Mouse (Mus musculus): Measurements from ENCODE around the gene Calcb. TPM values are rescaled to one million over a fixed set of nuclear protein-coding genes. Genes with fewer than 3 reads are reported as not detected.

The Calcb gene
- polyA plus RNA-seq, 1 experiment from 2014 or later: not detected

DNA sequence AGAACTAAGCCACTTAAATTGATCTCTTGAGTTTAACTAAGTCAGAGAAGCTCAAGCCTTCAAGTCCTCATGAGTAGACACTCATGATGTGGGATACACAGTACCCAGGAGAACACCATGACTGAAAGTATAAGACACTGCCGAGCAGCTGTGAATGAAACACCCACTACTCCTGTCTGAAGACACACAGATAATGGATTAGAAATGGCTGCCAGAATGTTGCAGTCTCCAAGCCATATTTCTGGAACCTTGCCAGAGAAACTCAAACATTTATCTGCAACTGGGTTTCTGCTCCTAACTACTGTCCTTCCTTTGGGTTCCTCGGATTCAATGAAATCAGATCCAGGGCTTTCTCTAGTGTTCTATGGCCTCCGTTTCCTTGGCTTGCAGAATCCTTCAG, 48.1 kb downstream of the Calcb start:
- DNase-seq (ENCODE audit: low spot score): no peak
- Histone ChIP-seq H3K36me3 (no peaks in the 10 kb centered on the region), H3K4me3 (no peak overlapping the region), H3K9me3 (replicated peaks) (no peaks in the 10 kb centered on the region), H3K27ac (no peak overlapping the region), H3K4me1 (no peaks in the 10 kb centered on the region), H3K27me3 (ENCODE audit: low read depth, poor library complexity, severe bottlenecking) (no peaks in the 10 kb centered on the region)
- 89% methylated on average over 3 of the region's 3 CpGs for WGBS

DNA sequence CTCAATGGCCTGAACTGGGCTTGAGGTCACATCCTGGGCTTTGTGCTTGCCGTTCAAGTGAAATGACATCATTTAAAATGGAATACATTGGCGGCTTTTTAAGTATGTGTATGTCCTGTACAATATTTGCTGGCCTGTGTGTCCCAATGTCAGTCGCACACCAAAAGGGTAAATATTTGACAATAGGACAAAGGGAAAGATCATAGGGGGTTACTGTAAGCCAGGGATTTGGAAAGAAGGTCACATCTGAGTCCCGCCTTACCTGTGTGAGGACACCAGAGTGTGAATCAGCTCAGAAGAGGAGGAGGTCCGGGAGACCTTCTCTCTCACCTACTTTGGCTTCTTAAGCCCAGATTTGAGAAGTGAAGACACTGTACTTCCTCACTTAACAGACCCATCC, 50.1 kb downstream of the Calcb start:
- Histone ChIP-seq H3K9me3 (replicated peaks) (no peaks in the 10 kb centered on the region), H3K27ac (no peak overlapping the region), H3K27me3 (ENCODE audit: low read depth, poor library complexity, severe bottlenecking) (no peaks in the 10 kb centered on the region), H3K36me3 (no peaks in the 10 kb centered on the region), H3K4me3 (no peak overlapping the region), H3K4me1 (no peaks in the 10 kb centered on the region; the same call in 1 of the 2 replicates)
- no peak for DNase-seq (ENCODE audit: low spot score)
- WGBS: 90% methylated on average over 5 of the region's 5 CpGs

- WGBS: 89% methylated on average over 4 of the region's 4 CpGs
- Histone ChIP-seq H3K27me3 (ENCODE audit: low read depth, poor library complexity, severe bottlenecking) (no peaks in the 10 kb centered on the region), H3K36me3 (no peaks in the 10 kb centered on the region), H3K9me3 (replicated peaks) (no peaks in the 10 kb centered on the region), H3K27ac (no peak overlapping the region), H3K4me1 (peaks cover 5% of the 10 kb centered on the region), H3K4me3 (no peak overlapping the region)
- DNase-seq (ENCODE audit: low spot score): no peak
Measured at GRCm38 (mm10) chr7:114769041-114769440, 50.6 kb downstream of the Calcb start.

DNA sequence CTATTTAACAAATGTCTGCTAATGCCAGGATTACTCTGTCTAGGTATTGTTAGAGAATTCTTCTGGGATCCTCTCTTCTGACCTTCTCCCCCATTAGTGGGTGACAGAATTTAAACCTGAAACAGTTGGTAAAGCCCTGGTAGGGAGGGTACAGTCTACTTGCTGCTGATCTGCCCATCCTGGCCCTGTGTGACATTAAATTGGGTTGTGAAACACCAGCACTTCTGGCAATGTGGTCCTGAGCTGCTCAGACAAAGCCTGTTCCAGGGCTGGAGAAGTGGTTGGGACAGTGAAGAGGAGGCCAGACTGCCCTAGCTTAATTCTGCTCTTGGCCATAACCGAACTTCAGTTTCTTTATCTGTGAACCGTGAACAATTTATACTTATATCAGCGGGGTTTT, 52.1 kb downstream of the Calcb start:
- 96% methylated on average over 3 of the region's 3 CpGs for whole genome bisulfite sequencing
- no peaks in the 10 kb centered on the region for H3K9me3 ChIP-seq (replicated peaks)
- no peaks in the 10 kb centered on the region for H3K27me3 ChIP-seq (ENCODE audit: low read depth, poor library complexity, severe bottlenecking)
- DNase-seq (ENCODE audit: low spot score): no peak
- no peaks in the 10 kb centered on the region for H3K36me3 ChIP-seq
- no peak overlapping the region for H3K27ac ChIP-seq
- H3K4me3 ChIP-seq: no peak overlapping the region
- peaks cover 8% of the 10 kb centered on the region for H3K4me1 ChIP-seq

GRCm38 (mm10) chr7:114771801-114772200, 53.4 kb downstream of the Calcb start:
- Histone ChIP-seq H3K9me3 (replicated peaks) (no peaks in the 10 kb centered on the region), H3K4me3 (no peak overlapping the region), H3K27ac (no peak overlapping the region), H3K36me3 (no peaks in the 10 kb centered on the region), H3K27me3 (ENCODE audit: low read depth, poor library complexity, severe bottlenecking) (no peaks in the 10 kb centered on the region), H3K4me1 (peaks cover 8% of the 10 kb centered on the region)
- no peak for DNase-seq (ENCODE audit: low spot score)
- 80% methylated on average over 7 of the region's 7 CpGs for WGBS

Other genes with a start within 250 kb of the Calcb start
- gene Cyp2r1, start 155.7 kb upstream of the Calcb start, polyA plus RNA-seq (2016; fragmentation: Nextera tagmentation; extraction: Ambion mirVana): 0.72 and 0.99 TPM in 2 replicates
- 1.0 TPM in 1 of 2 replicates, not detected in the other for gene Calca, start 82.3 kb upstream of the Calcb start, polyA plus RNA-seq (2016; fragmentation: Nextera tagmentation; extraction: Ambion mirVana)
- gene Insc, start 25.1 kb downstream of the Calcb start, polyA plus RNA-seq (2016; fragmentation: Nextera tagmentation; extraction: Ambion mirVana): 0.08 and 0.85 TPM in 2 replicates